Mouse (Mus musculus): Measurements from ENCODE around the gene Pros1. TPM values are rescaled to one million over a fixed set of nuclear protein-coding genes. Genes with fewer than 3 reads are reported as not detected.

The Pros1 gene
- 10 to 100 TPM; 15.1 to 18.5 TPM for polyA plus RNA-seq (2017; shearing (Covaris generic))

DNA sequence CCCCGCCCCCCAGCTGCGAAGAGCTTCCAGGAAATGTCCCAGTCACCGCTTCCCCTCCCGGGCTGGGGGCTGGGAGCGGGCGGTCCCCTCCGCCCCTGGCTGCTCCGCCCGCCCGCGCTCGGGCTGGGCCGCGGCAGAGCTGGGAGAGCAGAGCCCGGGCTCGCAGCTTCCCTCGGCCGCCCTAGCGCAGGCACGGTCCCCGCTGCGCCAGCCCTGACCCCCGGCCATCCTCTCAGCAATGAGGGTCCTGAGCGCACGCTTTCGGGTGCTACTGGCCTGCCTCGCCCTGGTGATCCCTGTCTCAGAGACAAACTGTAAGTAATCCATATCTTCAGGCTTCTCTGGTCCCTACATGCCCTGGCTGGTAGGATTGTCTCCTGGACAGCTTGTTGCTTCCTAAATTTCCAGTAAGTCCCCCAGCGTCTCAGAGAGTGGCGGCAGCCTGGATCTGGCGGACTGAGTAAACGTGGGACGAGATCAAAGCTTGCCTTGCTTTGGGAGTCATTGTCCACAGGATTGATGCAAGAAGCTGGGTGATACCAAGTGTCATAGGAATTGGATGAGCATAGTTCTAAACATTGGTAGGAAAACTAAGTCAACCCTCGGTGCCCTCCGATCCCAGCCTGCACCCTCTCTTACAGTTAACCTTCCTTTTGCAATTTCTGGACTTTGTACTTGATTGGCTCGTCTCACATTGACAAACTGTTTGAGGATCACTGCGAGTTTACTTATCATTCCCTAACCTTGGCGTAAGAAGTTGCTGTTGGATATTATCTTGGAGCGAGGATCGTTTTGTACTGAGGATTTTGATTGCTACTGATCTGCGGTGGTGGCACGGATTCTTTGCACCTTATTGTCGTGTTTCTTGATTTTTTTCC is at the start of gene Pros1:
Pros1 (plus strand) TSS at position 117 of the 878 bp plus-strand sequence.

GRCm38 (mm10) chr16:62814491-62814890 is 39.6 kb upstream of the Pros1 start, which contains the start of gene Stx19:
TSS of gene Stx19 (plus strand) at chr16:62814676.

GRCm38 (mm10) chr16:62846498-62847312 is 7.4 kb upstream of the Pros1 start, which contains the start of gene Arl13b:
TSS of gene Arl13b (minus strand) at chr16:62847040.

Other genes starting within 250 kb of the Pros1 start
- 10 to 100 TPM; 17.3 to 17.4 TPM for gene Nsun3, start 67.5 kb upstream of the Pros1 start, polyA plus RNA-seq (2017; shearing (Covaris generic))
- 1 to 10 TPM; 1.2 to 1.6 TPM for gene Stx19, start 39.6 kb upstream of the Pros1 start, polyA plus RNA-seq (2017; shearing (Covaris generic))
- 10 to 100 TPM; 17.2 to 26.0 TPM for gene Arl13b, start 7.3 kb upstream of the Pros1 start, polyA plus RNA-seq (2017; shearing (Covaris generic))